Mouse (Mus musculus) mouse embryonic stem cell (cell line): Measurements from ENCODE around the gene Clpp.

Experiments used
- in situ Hi-C, 2 experiments: fragments of 300-500 bp; cut with MboI; formaldehyde crosslinking; loops; 1 replicate in 1 of 2; 3 replicates in 1 of 2; pipeline ENCODE4 v1.14.3; 2019 to 2020; ENCODE audit warnings: low sequenced_read_pairs in 2 of 2, low pct_unique_long_range_greater_than_20kb in 1 of 2, mixed read lengths in 1 of 2; ENCODE audit not compliant: unreplicated experiment in 1 of 2

The Clpp gene

GRCm38 (mm10) chr17:56990115-56990746 lies at the start of gene Clpp:
Gene Clpp, plus strand, starts transcription at chr17:56990305.
- in situ Hi-C loops: no loop called here

GRCm38 (mm10) chr17:56950915-56951314 lies 39.2 kb upstream of the Clpp start:
- in situ Hi-C loops: no loop called here

- in situ Hi-C loops: no loop called here
Measured at GRCm38 (mm10) chr17:56952639-56953038, 37.5 kb upstream of the Clpp start.

GRCm38 (mm10) chr17:56954871-56955270 lies 35.2 kb upstream of the Clpp start:
- in situ Hi-C loops: no loop called here

- in situ Hi-C loops: no loop called here
Measured at GRCm38 (mm10) chr17:56957763-56958429, 32.2 kb upstream of the Clpp start.

- in situ Hi-C loops: no loop called here
Measured at GRCm38 (mm10) chr17:56958667-56959066, 31.4 kb upstream of the Clpp start.

- in situ Hi-C loops: no loop called here
Measured at GRCm38 (mm10) chr17:56961880-56962279, 28.2 kb upstream of the Clpp start.

- in situ Hi-C loops: no loop called here
Measured at GRCm38 (mm10) chr17:56962642-56963405, 27.3 kb upstream of the Clpp start.

- in situ Hi-C loops: no loop called here
Measured at GRCm38 (mm10) chr17:56963646-56964045, 26.5 kb upstream of the Clpp start.

GRCm38 (mm10) chr17:56969321-56969720 lies 20.8 kb upstream of the Clpp start:
- in situ Hi-C loops: no loop called here

- in situ Hi-C loops: no loop called here
Measured at GRCm38 (mm10) chr17:56970081-56970480, 20.0 kb upstream of the Clpp start.

- in situ Hi-C loops: no loop called here
Measured at GRCm38 (mm10) chr17:56973956-56974707, 16.0 kb upstream of the Clpp start.

- in situ Hi-C loops: no loop called here
Measured at GRCm38 (mm10) chr17:56974708-56975240, 15.3 kb upstream of the Clpp start.

GRCm38 (mm10) chr17:56975391-56975790 lies 14.7 kb upstream of the Clpp start:
- in situ Hi-C loops: no loop called here

GRCm38 (mm10) chr17:56976531-56977390 lies 13.3 kb upstream of the Clpp start:
- in situ Hi-C loops: no loop called here

GRCm38 (mm10) chr17:56979524-56979923 lies 10.6 kb upstream of the Clpp start:
- in situ Hi-C loops: no loop called here

- in situ Hi-C loops: no loop called here
Measured at GRCm38 (mm10) chr17:56981049-56981448, 9.1 kb upstream of the Clpp start.

- in situ Hi-C loops: no loop called here
Measured at GRCm38 (mm10) chr17:56982013-56982412, 8.1 kb upstream of the Clpp start, which contains the start of gene Acer1. Gene Acer1, minus strand, starts transcription at chr17:56982126.
